Mouse (Mus musculus) liver, postnatal 0 days (tissue): ENCODE measurements around the gene Cd81.

Source experiments
- CTCF ChIP-seq: sonication (generic); IDR thresholded peaks from 2 replicates; pipeline ENCODE4 v1.5.1; 2016; ENCODE audit warnings: antibody characterized with exemption, low read depth
- EP300 ChIP-seq: IDR thresholded peaks from 2 replicates; pipeline ENCODE4 v1.6.1; 2016; ENCODE audit warnings: antibody characterized with exemption, low read depth, mild to moderate bottlenecking

DNA sequence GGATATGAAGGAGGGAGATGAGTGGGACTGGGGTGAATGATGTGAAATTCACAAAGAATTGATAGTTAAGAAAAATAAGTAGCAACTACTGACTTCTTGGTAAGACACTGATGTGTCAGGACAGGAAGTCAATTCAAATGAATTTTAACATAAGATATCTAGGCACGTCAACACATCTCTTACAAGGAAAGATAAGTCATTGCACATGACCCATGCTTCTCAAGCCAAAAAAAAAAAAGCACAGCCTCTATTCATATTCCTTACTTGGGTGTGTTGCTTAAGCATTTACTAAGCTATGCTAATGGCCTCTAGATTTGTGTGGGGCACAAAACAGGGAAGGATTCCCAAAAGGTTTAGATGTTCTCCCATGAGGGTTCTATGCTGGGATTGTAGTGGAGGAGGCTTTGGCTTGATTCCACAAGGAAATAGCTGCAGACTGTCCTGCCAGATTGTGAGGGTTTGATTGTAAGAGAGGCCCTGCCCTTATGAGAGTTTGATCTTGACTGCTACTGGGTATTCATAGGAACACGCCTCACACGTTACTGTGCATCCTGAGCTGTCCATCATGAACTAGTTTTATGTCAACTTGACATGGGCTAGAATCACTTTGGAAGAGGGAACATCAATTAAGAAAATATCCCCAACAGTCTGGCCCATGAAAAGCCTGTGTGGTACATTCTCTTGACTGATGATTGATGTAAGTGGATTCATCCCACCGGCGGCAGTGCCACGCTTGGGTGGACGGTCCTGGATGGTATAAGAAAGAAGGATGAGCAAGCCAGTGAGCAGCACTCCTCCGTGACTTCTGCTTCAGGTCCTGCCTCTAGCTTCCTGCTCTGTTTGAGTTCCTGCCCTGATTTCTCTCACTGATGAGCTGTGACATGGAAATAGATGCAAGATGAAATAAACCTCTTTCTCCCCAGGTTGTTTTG lies 17.8 kb upstream of the Cd81 start:
- TF ChIP-seq CTCF (no peak), EP300 (no peak)
